Mouse (Mus musculus): Measurements from ENCODE around the gene Mamdc2. TPM values are rescaled to one million over a fixed set of nuclear protein-coding genes. Genes with fewer than 3 reads are reported as not detected.

Mamdc2 gene
- total and polyA plus RNA-seq, 2 experiments, result 1.5 to 2.1 TPM

DNA sequence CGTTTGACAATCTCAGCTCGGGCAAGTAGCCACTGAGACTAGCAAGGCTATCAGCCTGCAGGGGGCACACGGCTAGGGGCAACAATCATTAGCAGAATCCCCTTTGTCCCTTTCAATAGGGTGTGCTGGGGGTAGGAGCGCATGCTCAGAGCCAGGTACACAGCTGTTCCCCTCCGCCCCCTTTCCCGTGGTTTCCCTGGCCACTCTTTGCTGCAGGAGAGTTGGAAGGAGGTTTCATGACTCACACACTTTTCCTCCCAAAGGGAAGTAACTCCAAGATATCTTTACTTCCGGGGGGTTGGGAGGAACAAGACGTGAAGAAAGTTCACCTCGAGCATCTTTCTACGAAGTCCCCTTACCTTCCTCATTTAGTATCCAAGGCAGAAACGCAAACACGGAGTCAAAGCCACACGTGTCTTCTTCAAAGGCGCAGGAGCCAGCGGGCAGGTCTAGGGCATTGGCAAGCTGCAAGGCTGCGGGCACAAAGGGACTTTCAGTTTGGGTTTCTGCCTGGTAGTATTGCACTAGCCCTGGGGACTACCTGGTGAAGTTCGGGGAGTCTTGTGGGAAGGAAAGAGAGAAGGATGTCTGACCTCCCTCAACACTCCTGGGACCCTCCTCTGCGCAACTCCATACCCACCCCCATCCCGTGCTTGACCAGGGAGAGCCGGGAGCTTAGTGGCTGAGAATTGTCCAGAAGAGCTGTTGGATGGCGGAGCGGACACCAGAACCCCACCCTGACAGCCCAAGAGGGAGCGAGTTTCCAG lies 838 bp downstream of the Mamdc2 start:
- H3K4me3 ChIP-seq (ENCODE audit: insufficient read depth, low read depth, low read length), result peak overlapping the region; percentile 63
- TF ChIP-seq CTCF (IDR thresholded peaks at IDR 0.05; ENCODE audit: low read depth, low read length), result no peak; the same call in 1 of the 2 replicates
- no peak for TF ChIP-seq POLR2A (IDR thresholded peaks at IDR 0.05; ENCODE audit: extremely low read depth, insufficient read depth, low read length)
- no peaks in the 10 kb centered on the region for H3K4me1 ChIP-seq (ENCODE audit: control insufficient read depth, insufficient read depth, low read length)
- H3K9ac ChIP-seq (ENCODE audit: low read depth, low read length), result peak overlapping the region; percentile 52; the same call in 1 of the 2 replicates
- no peaks in the 10 kb centered on the region for H3K79me2 ChIP-seq (ENCODE audit: control insufficient read depth, insufficient read depth, low read length)
- peak; percentile 16 for DNase-seq (ENCODE audit: extremely low read depth, low read depth, low spot score)
- WGBS, result 3% methylated on average over 23 of the region's 23 CpGs
- no peaks in the 10 kb centered on the region for H3K36me3 ChIP-seq (ENCODE audit: control insufficient read depth, insufficient read depth, low read length)
- 0 out of 2 replicates have a peak overlapping the region, but pooled peaks have one; percentile 4 for H3K27ac ChIP-seq (replicated peaks; ENCODE audit: insufficient read depth, low read depth, low read length)
- peaks cover 3% of the 10 kb centered on the region; the same call in 1 of the 2 replicates for H3K27me3 ChIP-seq (ENCODE audit: control insufficient read depth, insufficient read depth, low read length)

DNA sequence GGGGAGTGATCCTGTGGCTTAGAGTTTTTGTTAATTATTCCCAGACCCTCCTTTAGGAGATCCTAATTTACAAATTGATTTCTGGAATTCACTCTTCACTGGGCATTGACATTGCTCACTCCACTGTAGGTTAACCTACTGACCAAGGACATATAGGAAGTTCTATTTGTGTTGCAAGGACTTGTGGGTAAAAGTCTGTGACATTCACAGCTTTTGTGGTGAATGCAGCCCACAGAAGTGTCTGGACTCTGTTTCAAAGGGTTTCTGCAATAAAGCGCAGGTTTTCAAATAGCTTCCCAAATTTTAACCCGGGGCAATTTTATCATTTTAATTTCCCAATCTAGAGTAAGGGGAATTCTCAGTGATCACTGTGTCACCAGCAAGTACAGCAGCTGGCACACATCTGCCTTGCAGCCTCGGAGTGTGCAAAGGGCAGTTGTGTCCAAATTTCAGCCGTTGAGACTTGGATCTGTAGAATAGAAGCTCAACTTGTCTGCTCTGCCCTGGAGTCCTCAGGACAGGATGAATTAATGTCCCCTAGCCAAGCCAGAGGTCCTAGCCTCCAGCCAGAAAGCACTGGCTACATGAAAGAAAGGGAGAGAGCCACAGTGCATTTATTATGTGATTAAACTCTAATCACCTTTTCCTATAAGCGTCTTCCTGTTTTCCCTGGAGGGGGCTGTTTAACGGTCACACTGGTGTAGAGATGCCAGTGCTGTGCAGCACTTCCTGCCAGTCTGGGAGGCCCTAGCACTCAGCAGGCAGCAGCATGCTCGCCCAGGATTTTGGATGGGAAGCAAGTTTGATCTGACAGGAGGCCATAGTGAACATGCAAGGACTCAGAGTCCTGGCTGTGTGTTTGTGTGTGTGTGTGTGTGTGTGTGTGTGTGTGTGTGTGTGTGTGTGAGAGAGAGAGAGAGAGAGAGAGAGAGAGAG lies 3.1 kb downstream of the Mamdc2 start:
- WGBS, result 61% methylated on average over 7 of the region's 7 CpGs
- no peaks in the 10 kb centered on the region for H3K79me2 ChIP-seq (ENCODE audit: control insufficient read depth, insufficient read depth, low read length)
- H3K27ac ChIP-seq (replicated peaks; ENCODE audit: insufficient read depth, low read depth, low read length), result no peak overlapping the region
- TF ChIP-seq CTCF (IDR thresholded peaks at IDR 0.05; ENCODE audit: low read depth, low read length) (no peak), POLR2A (IDR thresholded peaks at IDR 0.05; ENCODE audit: extremely low read depth, insufficient read depth, low read length) (no peak)
- peaks cover 3% of the 10 kb centered on the region; the same call in 1 of the 2 replicates for H3K27me3 ChIP-seq (ENCODE audit: control insufficient read depth, insufficient read depth, low read length)
- H3K4me1 ChIP-seq (ENCODE audit: control insufficient read depth, insufficient read depth, low read length), result no peaks in the 10 kb centered on the region
- H3K36me3 ChIP-seq (ENCODE audit: control insufficient read depth, insufficient read depth, low read length), result no peaks in the 10 kb centered on the region
- no peak overlapping the region for H3K4me3 ChIP-seq (ENCODE audit: insufficient read depth, low read depth, low read length)
- H3K9ac ChIP-seq (ENCODE audit: low read depth, low read length), result no peak overlapping the region
- DNase-seq (ENCODE audit: extremely low read depth, low read depth, low spot score), result no peak

DNA sequence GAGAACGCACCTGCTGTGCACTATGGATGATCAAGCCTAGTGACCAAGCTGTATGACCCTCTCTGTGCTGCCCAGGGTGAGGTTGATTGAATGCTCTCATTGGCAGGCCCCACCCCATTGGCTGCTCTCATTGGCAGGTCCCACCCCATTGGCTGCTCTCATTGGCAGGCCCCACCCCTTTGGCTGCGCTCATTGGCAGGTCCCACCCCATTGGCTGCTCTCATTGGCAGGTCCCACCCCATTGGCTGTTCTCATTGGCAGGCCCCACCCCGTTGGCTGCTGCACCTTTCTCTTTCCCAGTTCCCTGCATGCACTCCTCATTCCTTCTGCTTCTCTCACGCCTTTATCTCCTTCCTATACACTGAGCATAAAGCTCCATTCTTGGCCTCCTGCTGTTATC lies 12.5 kb downstream of the Mamdc2 start:
- Histone ChIP-seq H3K4me1 (ENCODE audit: control insufficient read depth, insufficient read depth, low read length) (no peaks in the 10 kb centered on the region), H3K4me3 (ENCODE audit: insufficient read depth, low read depth, low read length) (no peak overlapping the region), H3K27ac (replicated peaks; ENCODE audit: insufficient read depth, low read depth, low read length) (no peak overlapping the region), H3K36me3 (ENCODE audit: control insufficient read depth, insufficient read depth, low read length) (no peaks in the 10 kb centered on the region), H3K9ac (ENCODE audit: low read depth, low read length) (no peak overlapping the region), H3K27me3 (ENCODE audit: control insufficient read depth, insufficient read depth, low read length) (no peaks in the 10 kb centered on the region), H3K79me2 (ENCODE audit: control insufficient read depth, insufficient read depth, low read length) (no peaks in the 10 kb centered on the region)
- WGBS, result 82% methylated on average over 4 of the region's 4 CpGs
- DNase-seq (ENCODE audit: extremely low read depth, low read depth, low spot score), result no peak
- TF ChIP-seq CTCF (IDR thresholded peaks at IDR 0.05; ENCODE audit: low read depth, low read length), result no peak
- no peak for TF ChIP-seq POLR2A (IDR thresholded peaks at IDR 0.05; ENCODE audit: extremely low read depth, insufficient read depth, low read length)

DNA sequence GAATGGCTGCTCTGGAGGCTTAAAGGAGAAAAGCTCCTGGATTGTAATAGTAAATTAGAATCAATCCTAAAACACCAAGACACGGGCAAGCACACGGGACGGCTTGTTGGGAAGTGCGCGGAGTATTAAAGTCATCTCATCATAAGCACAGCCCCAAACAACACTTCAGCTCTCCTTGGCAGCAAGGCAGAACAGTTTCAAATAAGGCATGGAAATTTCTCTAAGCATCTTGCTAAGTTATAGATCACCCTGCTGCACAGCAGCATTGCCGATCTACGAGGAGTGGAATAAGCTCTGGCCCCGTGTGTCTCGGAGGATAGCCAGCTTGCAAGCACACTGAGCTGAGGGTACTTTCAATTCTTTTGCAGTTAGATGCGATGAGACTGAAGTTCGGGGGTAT lies 13.8 kb downstream of the Mamdc2 start:
- no peak overlapping the region for H3K27ac ChIP-seq (replicated peaks; ENCODE audit: insufficient read depth, low read depth, low read length)
- H3K4me3 ChIP-seq (ENCODE audit: insufficient read depth, low read depth, low read length), result no peak overlapping the region
- no peaks in the 10 kb centered on the region for H3K27me3 ChIP-seq (ENCODE audit: control insufficient read depth, insufficient read depth, low read length)
- no peak for DNase-seq (ENCODE audit: extremely low read depth, low read depth, low spot score)
- TF ChIP-seq CTCF (IDR thresholded peaks at IDR 0.05; ENCODE audit: low read depth, low read length) (no peak), POLR2A (IDR thresholded peaks at IDR 0.05; ENCODE audit: extremely low read depth, insufficient read depth, low read length) (no peak)
- H3K36me3 ChIP-seq (ENCODE audit: control insufficient read depth, insufficient read depth, low read length), result no peaks in the 10 kb centered on the region
- no peaks in the 10 kb centered on the region for H3K79me2 ChIP-seq (ENCODE audit: control insufficient read depth, insufficient read depth, low read length)
- H3K9ac ChIP-seq (ENCODE audit: low read depth, low read length), result no peak overlapping the region
- H3K4me1 ChIP-seq (ENCODE audit: control insufficient read depth, insufficient read depth, low read length), result no peaks in the 10 kb centered on the region
- 81% methylated on average over 11 of the region's 11 CpGs for WGBS

DNA sequence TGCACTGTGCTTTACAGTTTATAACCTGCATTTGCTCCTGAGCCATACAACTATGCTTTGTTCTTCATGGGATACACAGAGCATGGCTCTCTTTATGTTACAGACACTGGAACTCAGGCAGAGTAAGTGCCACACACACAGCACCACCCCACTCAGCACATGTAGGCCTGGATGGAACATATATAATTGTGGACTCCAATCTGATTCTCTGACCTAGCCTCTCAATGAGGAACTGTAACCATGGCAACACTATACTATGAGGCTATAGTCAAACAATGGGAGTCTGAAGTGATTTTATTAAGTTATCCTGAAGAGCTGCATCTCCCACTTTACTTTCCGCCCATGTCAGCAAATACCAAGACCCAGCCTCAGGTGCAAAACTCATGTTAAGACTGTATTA lies 30.6 kb downstream of the Mamdc2 start:
- H3K79me2 ChIP-seq (ENCODE audit: control insufficient read depth, insufficient read depth, low read length), result no peaks in the 10 kb centered on the region
- H3K27ac ChIP-seq (replicated peaks; ENCODE audit: insufficient read depth, low read depth, low read length), result no peak overlapping the region
- 97% methylated on average over 1 of the region's 1 CpGs for WGBS
- DNase-seq (ENCODE audit: extremely low read depth, low read depth, low spot score), result no peak
- no peak for TF ChIP-seq CTCF (IDR thresholded peaks at IDR 0.05; ENCODE audit: low read depth, low read length)
- no peak for TF ChIP-seq POLR2A (IDR thresholded peaks at IDR 0.05; ENCODE audit: extremely low read depth, insufficient read depth, low read length)
- H3K4me1 ChIP-seq (ENCODE audit: control insufficient read depth, insufficient read depth, low read length), result no peaks in the 10 kb centered on the region
- no peak overlapping the region for H3K9ac ChIP-seq (ENCODE audit: low read depth, low read length)
- no peak overlapping the region for H3K4me3 ChIP-seq (ENCODE audit: insufficient read depth, low read depth, low read length)
- no peaks in the 10 kb centered on the region for H3K36me3 ChIP-seq (ENCODE audit: control insufficient read depth, insufficient read depth, low read length)
- no peaks in the 10 kb centered on the region for H3K27me3 ChIP-seq (ENCODE audit: control insufficient read depth, insufficient read depth, low read length)
